Mouse (Mus musculus) monocyte, adult 5-6 weeks (primary cell): ENCODE measurements at regions not wholly inside any gene's neighbourhood (a gene's known extent, or its start where the extent isn't known, plus 50 kb on each side); places are given as distances from the start of the nearest gene placed in this dataset.
A peak's percentile ranks its signal among the peaks of the same experiment; 100 is the strongest.

Experiments used
- ATAC-seq: fragments of 153-309, 156-312 bp; replicated peaks from 2 replicates; pipeline ENCODE4 v1.8.0; 2017; ENCODE audit warnings: mild to moderate bottlenecking; ENCODE audit not compliant: low TSS enrichment, insufficient number of reproducible peaks, severe bottlenecking, poor library complexity, low FRiP score

GRCm38 (mm10) chr17:80891656-80892055 is 52.8 kb upstream of the Tmem178 start:
- no peak for ATAC-seq

- no peak for ATAC-seq
Observed at GRCm38 (mm10) chr17:80889095-80889494, 55.3 kb upstream of the Tmem178 start.

- no peak for ATAC-seq
Observed at GRCm38 (mm10) chr17:80887749-80888119, 56.7 kb upstream of the Tmem178 start.

GRCm38 (mm10) chr17:80887021-80887748 is 57.2 kb upstream of the Tmem178 start:
- ATAC-seq, result no peak

GRCm38 (mm10) chr17:80886211-80886701 is 58.2 kb upstream of the Tmem178 start:
- ATAC-seq, result no peak

- no peak for ATAC-seq
Observed at GRCm38 (mm10) chr17:80885706-80886105, 58.7 kb upstream of the Tmem178 start.

GRCm38 (mm10) chr17:80884886-80885285 is 59.5 kb upstream of the Tmem178 start:
- ATAC-seq, result no peak

GRCm38 (mm10) chr17:80882476-80882875 is 62.0 kb upstream of the Tmem178 start:
- no peak for ATAC-seq

- no peak for ATAC-seq
Observed at GRCm38 (mm10) chr17:80880325-80880724, 64.1 kb upstream of the Tmem178 start.

- no peak for ATAC-seq
Observed at GRCm38 (mm10) chr17:80875352-80876044, 68.9 kb upstream of the Tmem178 start.

- no peak for ATAC-seq
Observed at GRCm38 (mm10) chr17:80870965-80871364, 73.5 kb upstream of the Tmem178 start.

GRCm38 (mm10) chr17:80862338-80862737 is 82.1 kb upstream of the Tmem178 start:
- no peak for ATAC-seq

- 0 out of 2 replicates have a peak, but pooled peaks have one; percentile 17 for ATAC-seq
Observed at GRCm38 (mm10) chr17:80846996-80847810, 97.2 kb upstream of the Tmem178 start.

- no peak for ATAC-seq
Observed at GRCm38 (mm10) chr17:80845349-80845748, 99.1 kb upstream of the Tmem178 start.

- ATAC-seq, result no peak
Observed at GRCm38 (mm10) chr17:80841903-80842302, 102.5 kb upstream of the Tmem178 start.

- no peak for ATAC-seq
Observed at GRCm38 (mm10) chr17:80840896-80841295, 103.5 kb upstream of the Tmem178 start.

- ATAC-seq, result no peak
Observed at GRCm38 (mm10) chr17:80840452-80840851, 104.0 kb upstream of the Tmem178 start.

- no peak for ATAC-seq
Observed at GRCm38 (mm10) chr17:80834701-80835100, 106.4 kb upstream of the Map4k3 start.

- ATAC-seq, result no peak
Observed at GRCm38 (mm10) chr17:80834176-80834517, 105.9 kb upstream of the Map4k3 start.
